Mouse (Mus musculus) frontal cortex, postnatal 10 days (tissue): ENCODE data around the gene Hsf5.

Experiments used
- DNase-seq, 2 experiments: peaks; one replicate each; pipeline ENCODE4 v3.0.0; 2022; ENCODE audit warnings: low spot score in 2 of 2, mixed read lengths in 1 of 2

The Hsf5 gene

DNA sequence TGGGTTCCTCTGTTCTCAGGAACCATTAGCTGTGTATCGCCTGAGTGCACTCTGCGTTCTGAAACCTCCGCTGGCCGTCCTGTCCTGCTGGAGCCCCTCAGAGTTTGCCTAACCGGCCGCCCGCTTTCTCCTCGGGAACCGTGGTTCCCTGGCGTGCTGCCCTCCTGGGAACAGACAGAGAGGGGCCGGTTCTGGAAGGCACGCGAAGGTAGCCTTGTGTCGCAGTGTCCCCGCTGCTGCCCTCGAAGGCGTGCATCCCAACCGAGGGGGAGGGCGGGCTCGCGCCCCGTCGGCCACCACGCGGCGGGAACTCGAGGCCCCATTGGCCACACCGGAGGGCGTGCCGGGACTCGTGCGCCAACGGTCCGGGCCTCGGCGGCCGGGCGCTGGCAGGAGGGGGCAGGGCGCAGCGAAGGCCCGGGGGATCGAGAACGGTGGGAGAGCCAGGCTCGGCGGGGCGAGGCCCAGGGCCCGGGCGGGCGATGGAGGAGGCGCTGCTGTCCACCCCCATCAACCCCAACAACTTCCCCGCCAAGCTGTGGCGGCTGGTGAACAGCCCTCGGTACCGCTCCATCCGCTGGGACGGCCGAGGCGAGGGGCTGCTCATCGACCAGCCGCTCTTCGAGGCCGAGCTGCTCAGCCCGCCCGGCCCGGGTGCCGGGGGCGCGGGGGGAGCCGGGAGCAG, at the start of gene Hsf5:
TSS of gene Hsf5 (plus strand) at position 375 of the 685 bp plus-strand sequence.
- DNase-seq: no peak

- no peak for DNase-seq
Observed at GRCm38 (mm10) chr11:87568255-87568953, 48.6 kb upstream of the Hsf5 start, which contains the start of gene Sept4. Gene Sept4 (plus strand): TSS chr11:87568903.

DNA sequence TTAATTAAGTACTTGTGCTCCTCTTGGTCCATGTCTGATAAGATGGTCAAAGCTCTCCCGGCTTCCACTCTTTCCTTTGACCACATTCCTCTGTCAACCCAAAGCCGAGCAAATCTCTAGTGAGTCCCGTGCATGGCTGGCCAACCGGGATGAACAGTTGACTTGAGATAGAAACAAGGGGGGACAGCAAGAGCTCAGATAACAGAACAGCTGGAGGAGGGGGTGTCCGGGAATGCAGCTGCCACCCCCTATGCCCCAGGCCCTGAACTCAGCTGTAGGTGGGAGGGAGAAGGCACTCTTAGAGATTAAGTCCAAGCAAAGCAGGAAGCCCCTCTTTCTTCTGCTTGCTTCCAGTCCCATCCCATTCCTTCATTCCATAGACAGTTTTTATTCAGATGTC, 46.2 kb upstream of the Hsf5 start:
- no peak for DNase-seq

GRCm38 (mm10) chr11:87571361-87571950, 45.5 kb upstream of the Hsf5 start:
- no peak for DNase-seq

- DNase-seq: no peak
Observed at GRCm38 (mm10) chr11:87573751-87574150, 43.2 kb upstream of the Hsf5 start.

DNA sequence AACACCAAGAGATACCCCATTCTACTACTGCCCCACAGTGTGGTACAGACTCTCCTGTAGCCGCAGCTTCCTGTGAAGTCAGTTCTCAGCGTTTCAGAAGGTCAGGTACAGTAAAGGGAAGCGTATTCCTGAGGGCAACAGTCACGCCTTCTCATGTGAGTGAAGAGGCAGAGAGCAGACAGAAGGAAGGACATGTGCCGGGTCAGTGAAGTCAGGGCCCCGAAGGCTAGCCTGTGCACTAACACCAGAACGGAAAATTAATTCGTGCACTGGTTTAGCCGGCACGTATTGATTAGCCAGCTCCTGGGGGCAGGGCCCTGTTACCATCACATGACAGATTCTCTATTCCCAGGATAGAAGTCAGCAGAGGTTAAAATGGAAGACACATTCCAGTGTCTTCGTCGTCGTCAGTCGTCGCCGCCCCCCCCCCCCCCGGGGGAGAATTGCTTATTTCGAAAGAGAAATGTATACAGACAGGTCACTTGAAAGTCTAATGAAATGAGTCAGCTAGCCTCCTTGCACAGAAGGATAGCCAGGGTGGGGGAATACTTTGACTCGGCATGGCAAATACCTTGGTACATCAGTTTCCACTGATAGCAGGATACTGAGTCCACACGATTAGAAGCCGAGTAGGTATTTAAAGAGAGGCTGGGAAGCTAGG, 42.3 kb upstream of the Hsf5 start:
- DNase-seq: no peak

DNA sequence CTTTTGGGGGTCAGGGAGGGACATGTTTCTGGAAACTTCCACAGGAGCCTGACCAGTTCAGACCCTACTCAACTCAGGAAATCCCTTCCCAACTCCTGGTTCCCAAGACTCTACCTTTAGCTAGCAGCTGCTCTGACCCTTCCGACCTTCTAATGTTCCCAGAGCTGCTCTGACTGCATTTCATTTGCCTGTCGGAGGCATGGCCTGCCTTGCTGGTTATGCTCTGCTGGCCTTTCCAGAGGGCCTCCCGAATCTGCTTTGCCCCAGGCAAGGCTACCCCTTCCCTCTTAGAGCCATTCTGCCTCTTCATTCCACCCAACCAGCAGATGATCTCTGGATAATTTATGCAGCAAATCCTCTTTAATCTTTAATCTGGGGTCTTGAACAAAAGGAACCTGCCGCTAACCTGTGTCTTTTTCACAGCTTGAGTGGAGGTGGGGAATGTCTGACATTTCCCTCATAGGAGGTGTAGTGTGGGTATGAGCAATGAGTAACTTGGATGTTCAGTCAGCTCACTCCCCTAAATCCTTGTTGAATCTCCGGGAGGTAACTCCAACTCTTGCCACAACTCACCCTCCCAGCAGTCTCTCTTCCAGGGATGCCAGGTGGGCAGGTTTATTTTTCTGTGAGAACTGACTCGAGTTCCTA, 39.2 kb upstream of the Hsf5 start:
- no peak for DNase-seq

- peak in 1 of 2 experiments; percentile 61 for DNase-seq
Observed at GRCm38 (mm10) chr11:87578249-87578962, 38.6 kb upstream of the Hsf5 start.

DNA sequence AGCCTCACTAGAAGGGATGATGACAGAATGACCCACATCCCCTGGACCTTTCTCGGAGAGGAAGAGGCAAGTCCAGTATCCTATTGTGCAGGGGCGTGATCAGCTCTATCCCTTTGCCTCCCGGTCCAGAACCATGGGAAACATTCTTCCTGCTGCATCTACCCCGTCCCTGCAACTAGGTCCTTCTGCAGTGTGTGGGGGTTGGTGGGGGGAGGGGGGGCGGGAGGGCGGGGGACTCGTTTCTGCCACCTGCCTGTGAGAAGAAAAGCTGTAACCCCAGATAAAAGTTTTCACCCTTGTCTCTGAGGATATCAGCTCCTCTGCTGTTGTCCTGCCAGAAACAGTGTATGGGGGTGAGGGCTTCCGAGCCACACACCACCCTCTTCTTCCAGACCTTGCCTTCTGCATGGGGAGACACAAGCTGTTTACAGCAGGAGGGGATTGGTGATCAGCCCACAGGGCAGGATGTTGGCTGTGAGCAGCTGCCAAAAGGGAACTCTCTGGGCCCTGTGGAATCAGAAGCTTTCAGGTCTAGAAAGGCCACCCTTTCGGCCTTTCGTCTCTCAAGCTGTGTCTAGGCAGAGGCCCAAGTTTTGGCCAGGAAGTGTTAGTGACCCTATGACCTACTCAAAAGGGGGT, 37.9 kb upstream of the Hsf5 start:
- no peak for DNase-seq

DNA sequence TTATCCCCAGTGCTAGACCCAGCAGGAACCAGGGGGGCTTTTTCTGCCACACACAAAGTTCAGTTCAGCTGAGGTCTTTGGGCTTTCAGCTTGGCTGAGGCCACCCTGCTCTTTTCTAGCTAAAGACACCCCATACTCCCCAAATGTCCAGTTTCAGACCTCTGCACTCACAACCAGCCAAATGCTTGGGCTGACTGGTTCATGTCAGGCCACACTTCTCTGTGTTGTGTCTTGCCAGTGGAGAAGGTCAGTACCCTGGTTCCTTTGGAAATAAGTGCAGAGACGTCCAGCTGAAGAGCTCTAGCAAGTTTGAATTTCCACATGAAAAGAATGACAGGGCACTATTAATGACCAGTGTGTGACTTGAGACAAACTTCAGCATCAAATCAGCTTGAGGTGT, 37.3 kb upstream of the Hsf5 start:
- DNase-seq: no peak

DNA sequence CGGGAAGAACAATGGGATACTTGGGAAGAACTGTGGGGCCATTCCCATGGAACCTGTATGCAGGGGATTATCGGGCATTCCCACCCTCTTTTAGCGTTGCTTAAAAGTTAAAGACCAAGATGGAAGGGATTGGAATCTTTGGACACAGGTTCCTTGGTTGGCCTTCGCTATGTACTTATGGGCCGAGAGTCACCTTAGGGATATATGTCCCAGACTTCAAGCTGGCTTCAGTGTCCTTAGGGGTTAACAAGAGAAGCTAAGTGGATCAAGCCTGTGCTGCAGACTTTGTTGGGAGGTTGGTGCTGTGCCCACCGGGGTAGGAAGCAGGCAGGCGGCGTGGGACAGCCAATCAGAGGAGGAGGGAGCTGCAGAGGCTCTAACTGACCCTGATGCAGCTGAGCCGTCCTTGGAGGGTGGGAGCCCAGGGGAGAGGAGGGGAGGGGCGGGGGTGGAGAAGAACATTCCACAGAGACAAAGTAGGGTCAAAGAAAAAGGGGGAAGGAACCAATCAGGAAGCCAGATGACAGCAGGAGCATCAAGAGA, 36.4 kb upstream of the Hsf5 start:
- DNase-seq: no peak

DNA sequence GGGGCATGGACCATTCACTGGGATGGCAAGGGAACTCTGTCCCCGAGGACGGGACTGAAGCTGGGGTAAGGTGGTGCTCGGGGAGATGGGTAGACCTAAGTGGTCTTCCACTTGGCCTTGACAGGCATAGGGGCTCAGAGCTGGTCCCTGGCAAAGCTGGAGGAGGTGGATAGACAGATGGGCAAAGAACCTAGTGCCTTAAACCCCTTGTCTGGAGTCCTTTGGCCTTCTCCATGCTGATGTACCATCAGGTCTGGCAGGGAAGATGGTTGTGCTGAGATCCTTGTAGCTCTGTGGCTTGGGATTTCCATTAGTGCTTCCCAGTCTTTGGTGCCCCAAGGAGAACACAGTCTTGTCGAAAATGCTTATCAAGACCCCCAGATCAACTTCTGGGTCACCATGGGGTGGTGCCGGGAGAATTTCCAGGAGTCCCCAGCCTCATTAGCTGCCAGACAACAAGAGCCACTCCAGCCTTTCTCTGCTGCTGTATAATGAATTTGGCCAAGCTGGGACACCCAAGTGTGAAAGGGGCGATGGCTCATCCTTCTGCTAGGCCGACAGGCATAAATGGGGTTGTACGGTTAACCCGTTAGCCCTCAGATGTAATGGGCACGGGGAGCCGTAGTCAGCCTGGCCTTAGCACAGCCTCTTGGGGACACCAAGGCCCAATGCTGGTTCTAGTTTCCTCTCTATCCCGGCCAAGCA, 35.7 kb upstream of the Hsf5 start:
- DNase-seq: no peak

GRCm38 (mm10) chr11:87581933-87582710, 34.8 kb upstream of the Hsf5 start:
- no peak for DNase-seq

DNA sequence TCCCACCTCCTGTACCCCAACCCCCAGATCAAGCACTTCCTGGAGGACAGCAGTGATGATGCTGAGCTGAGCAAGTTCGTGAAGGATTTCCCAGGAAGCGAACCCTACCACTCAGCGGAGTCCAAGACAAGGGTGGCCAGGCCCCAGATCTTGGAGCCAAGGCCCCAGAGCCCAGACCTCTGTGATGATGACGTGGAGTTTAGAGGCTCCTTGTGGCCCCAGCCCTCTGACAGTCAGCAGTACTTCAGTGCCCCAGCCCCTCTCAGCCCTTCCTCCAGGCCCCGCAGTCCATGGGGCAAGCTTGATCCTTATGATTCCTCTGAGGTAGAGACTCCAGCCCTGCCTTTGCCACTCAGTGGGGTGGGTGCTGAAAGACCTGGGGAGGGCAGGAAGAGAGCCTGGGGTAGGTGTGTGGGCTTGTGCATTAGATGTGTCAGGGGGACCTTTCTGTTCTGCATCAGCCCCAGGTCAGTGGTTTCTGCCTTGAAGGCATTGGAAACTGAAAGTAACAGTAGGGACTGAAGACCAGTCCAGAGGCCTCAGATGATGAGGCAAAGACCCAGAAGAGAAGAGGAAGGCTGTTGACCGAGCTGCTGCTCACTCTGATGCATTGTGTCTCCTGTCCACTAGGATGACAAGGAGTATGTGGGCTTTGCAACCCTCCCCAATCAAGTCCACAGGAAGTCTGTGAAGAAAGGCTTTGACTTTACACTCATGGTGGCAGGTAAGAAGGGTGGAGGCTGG, 33.5 kb upstream of the Hsf5 start:
- no peak for DNase-seq

DNA sequence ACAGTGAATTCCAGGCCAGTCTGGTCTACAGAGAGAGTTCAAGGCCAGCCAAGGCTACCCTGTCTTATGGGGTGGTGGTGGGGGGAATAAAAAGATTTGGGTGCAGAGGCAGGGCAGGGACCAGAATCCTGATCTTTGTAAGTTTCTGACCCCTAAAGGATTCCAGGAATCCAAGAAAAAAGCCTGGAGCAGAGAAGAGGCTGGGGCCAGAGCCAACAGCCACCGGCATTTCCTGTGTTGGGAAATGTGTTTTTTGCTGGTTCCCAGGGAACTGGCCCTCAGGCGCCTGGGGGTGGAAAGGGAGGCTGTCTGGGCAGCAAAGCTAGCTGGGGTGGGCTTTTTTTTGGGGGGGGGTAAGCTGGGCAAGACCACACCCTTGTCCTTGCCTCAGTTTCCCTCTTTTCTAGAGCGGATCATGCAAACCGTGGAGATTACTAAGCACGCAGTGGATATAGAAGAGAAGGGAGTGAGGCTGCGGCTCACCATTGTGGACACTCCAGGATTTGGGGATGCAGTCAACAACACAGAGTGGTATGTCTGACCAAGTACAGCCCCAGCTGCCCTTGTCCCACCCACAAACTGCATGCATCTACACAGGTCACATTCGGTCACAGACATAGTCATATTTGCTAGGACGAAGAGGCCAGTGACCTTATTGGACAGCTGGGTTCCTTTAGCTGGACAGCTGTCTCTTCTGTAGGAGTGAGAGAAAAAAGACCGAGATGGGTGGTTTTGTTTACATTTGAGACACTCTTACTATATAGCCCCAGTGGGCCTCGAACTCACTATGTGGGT, 32.1 kb upstream of the Hsf5 start:
- DNase-seq: no peak

DNA sequence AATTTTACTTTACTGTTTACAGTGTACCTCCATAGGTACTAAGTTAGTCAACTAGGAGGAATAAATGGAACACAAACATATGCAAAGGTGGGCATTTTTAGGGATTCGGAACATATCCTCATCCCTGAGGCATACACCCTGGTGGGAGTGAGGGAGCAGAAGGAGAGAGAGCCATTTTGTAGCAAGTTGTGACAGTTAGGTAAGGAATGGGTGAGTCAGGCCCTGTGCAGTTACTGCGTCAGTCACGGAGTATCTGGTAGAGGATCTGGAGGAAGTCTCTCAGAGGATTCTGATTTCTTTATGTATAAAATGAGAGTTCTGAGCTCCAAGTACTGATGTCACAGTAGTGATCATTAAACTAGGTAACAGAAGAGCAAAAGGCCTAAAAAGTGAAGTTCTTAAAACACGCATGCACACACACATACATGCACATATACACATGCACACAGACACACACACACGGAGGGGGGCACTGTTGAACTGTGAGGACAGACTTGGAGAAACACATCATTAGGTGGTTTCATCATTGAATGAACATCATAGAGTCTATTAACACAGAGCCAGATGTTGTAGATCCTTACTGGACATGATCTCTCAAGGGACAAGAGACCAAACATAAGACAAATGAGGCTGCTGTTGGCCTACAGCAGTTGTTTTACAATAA, 29.6 kb upstream of the Hsf5 start:
- no peak for DNase-seq

GRCm38 (mm10) chr11:87589605-87590004, 27.4 kb upstream of the Hsf5 start:
- no peak for DNase-seq
